Mouse (Mus musculus) midbrain, embryonic 16.5 days (tissue): ENCODE results near the gene Ttc41. TPM values are rescaled to one million over a fixed set of nuclear protein-coding genes. Genes with fewer than 3 reads are reported as not detected.

Experiments used
- ATAC-seq: fragments of 200-750 bp; cut with Nextera tagmentation; 2 replicates; pipeline ENCODE4 v1.8.0; 2017; ENCODE audit warnings: moderate TSS enrichment
- H3K27ac ChIP-seq: fragments of 300-500 bp; sonication (generic); 2 replicates; pipeline ENCODE4 v1.5.1; 2014; ENCODE audit warnings: mild to moderate bottlenecking, low read length, mixed read lengths
- H3K27me3 ChIP-seq: fragments of 300-500 bp; sonication (generic); 2 replicates; pipeline ENCODE4 v1.6.1; 2014; ENCODE audit warnings: low read depth, low read length, mixed read lengths; ENCODE audit not compliant: control insufficient read depth, insufficient read depth
- H3K36me3 ChIP-seq: fragments of 300-500 bp; sonication (generic); 2 replicates; pipeline ENCODE4 v1.6.1; 2014; ENCODE audit warnings: mild to moderate bottlenecking, low read length, moderate library complexity, mixed read lengths; ENCODE audit not compliant: control insufficient read depth, insufficient read depth
- H3K4me1 ChIP-seq: fragments of 300-500 bp; sonication (generic); 2 replicates; pipeline ENCODE4 v1.6.1; 2014; ENCODE audit warnings: mild to moderate bottlenecking, low read length, mixed read lengths; ENCODE audit not compliant: control insufficient read depth, insufficient read depth
- H3K4me2 ChIP-seq: fragments of 300-500 bp; sonication (generic); 2 replicates; pipeline ENCODE4 v1.6.1; 2014; ENCODE audit warnings: mild to moderate bottlenecking, low read length, mixed read lengths
- H3K4me3 ChIP-seq: fragments of 300-500 bp; sonication (generic); 2 replicates; pipeline ENCODE4 v1.5.1; 2014; ENCODE audit warnings: low read depth, mild to moderate bottlenecking, low read length, moderate library complexity, mixed read lengths
- H3K9ac ChIP-seq: fragments of 300-500 bp; sonication (generic); 2 replicates; pipeline ENCODE4 v1.6.1; 2014; ENCODE audit warnings: low read depth, low read length, mixed read lengths
- H3K9me3 ChIP-seq: fragments of 300-500 bp; sonication (generic); replicated peaks from 2 replicates; pipeline ENCODE4 v1.6.1; 2014; ENCODE audit warnings: mild to moderate bottlenecking, low read length, mixed read lengths; ENCODE audit not compliant: control insufficient read depth, poor library complexity, severe bottlenecking
- whole genome bisulfite sequencing: fragments of 180-500 bp; shearing (Covaris S2); extraction: QIAGEN DNeasy Blood & Tissue Kit; methylation state at CpG from one replicate; pipeline ENCODE4 v1.1.7; 2014; 5-methylcytosine and 5-hydroxymethylcytosine counted together
- polyA plus RNA-seq: library from polyadenylated mRNA; unstranded; fragments of >200 nt; fragmentation: Nextera tagmentation; extraction: Ambion mirVana; gene quantifications from 2 replicates; pipeline ENCODE4 v1.2.1, GENCODE M21; 2015

Gene Ttc41
- polyA plus RNA-seq, 1 experiment from 2014 or later, result 2.8 TPM

DNA sequence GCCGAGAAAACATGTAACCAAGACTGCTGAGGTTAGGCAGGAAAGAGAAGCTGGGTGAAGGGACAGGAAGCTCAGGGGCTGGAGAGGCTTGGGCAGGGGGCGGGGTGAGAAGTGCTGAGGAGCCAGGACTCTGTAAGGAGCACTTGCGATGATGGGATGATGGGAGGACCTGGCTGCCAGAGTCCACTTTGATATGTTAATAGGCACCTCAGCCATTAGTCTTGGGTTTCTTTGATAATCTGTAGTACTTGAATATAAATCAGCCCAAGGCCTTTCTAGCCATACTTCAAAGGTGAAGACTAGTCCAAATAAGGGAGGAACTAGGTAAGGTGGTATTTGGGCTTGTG is 56.7 kb downstream of the Ttc41 start:
- H3K9me3 ChIP-seq, result no peaks in the 10 kb centered on the region
- ATAC-seq, result 0 out of 2 replicates have a peak, but pooled peaks have one; percentile 40
- H3K4me2 ChIP-seq, result no peak overlapping the region
- 72% methylated on average over 3 of the region's 3 CpGs for WGBS
- H3K4me3 ChIP-seq, result no peak overlapping the region
- H3K36me3 ChIP-seq, result no peaks in the 10 kb centered on the region
- H3K27ac ChIP-seq, result peak overlapping the region; percentile 65
- H3K4me1 ChIP-seq, result no peaks in the 10 kb centered on the region
- no peaks in the 10 kb centered on the region for H3K27me3 ChIP-seq
- no peak overlapping the region for H3K9ac ChIP-seq

DNA sequence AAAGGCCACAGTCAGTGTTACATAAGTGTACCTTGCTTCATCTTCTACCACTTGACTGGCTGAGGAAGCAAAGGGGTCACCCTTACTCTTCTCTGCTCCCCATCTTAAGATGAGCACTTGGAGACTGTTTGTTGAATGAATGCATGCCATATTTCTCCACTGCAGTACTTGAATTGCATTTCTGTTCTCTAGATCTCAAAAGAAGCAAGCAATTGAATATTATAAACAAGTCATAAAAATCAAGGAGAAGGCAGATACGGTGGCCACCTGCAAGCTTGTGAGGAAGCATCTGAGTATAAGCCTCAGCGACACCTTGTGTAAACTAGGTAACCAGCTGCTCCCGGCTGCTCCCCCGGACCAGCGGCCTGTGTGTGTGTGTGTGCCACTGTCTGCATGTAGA is 58.1 kb downstream of the Ttc41 start, which contains the start of gene Gm49358:
Gene Gm49358 (plus strand): TSS at position 301 of the 400 bp plus-strand sequence.
- Histone ChIP-seq H3K9me3 (no peaks in the 10 kb centered on the region), H3K36me3 (no peaks in the 10 kb centered on the region), H3K9ac (no peak within 1 kb of the TSS), H3K4me2 (no peak within 1 kb of the TSS), H3K4me3 (no peak within 1 kb of the TSS), H3K27me3 (no peaks in the 10 kb centered on the region), H3K27ac (no peak within 1 kb of the TSS; the same call in 1 of the 2 replicates), H3K4me1 (no peaks in the 10 kb centered on the region)
- no peak for ATAC-seq
- 90% methylated on average over 5 of the region's 5 CpGs for WGBS

DNA sequence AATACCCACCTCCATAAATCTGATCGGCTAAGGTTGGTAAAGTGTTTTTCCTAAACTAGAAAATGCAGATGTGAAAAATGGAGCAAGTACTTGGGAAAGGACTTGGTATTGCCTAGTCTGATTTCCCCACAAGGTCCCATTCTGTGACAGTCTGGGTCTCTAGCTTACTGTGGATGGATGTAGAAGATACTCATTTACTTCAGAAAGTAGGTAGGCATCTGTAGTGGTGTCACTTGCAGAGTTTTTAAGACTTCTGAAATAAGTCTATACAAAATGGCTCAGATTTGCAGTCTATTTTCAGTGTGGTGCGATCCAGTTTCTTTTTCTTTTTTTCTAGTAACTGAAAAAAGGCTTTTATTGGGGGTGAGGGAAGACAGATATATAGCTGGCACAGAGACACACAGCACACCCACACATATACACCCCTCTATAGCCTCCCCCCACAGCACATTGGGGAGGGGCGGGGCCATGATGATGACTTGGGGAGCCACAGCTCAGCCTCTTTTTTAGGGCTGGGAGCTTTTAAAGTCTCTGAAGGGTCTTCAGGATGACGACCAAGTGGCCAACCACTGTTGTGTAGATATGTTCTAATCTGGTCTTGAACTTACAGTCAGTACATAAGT is 59.8 kb downstream of the Ttc41 start:
- Histone ChIP-seq H3K4me2 (no peak overlapping the region), H3K9me3 (no peaks in the 10 kb centered on the region), H3K4me1 (peaks cover 6% of the 10 kb centered on the region), H3K27ac (no peak overlapping the region), H3K4me3 (no peak overlapping the region), H3K9ac (no peak overlapping the region), H3K27me3 (no peaks in the 10 kb centered on the region), H3K36me3 (no peaks in the 10 kb centered on the region)
- WGBS, result 86% methylated on average over 4 of the region's 4 CpGs
- ATAC-seq, result no peak

DNA sequence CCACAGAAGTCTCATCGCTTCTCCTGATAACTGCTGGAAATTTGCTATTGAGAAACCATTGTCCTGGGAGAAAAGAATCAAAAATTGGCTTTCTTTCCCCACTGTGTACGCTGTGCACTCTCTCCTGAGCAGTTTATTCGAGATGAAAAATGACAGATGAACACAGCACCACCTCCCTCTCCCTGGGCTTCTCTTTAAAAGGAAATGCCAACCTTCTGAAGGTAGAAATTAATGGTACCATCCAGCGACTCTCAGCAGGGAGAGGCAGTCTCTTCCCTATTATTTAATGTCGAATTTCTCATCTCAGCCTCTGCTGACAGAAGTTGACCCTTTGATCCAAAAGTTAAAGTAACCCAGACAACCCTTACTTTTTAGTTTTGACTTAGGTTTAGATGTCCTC is 63.6 kb downstream of the Ttc41 start:
- no peak; the same call in 1 of the 2 replicates for ATAC-seq
- Histone ChIP-seq H3K9me3 (no peaks in the 10 kb centered on the region), H3K27me3 (no peaks in the 10 kb centered on the region), H3K4me2 (no peak overlapping the region), H3K36me3 (no peaks in the 10 kb centered on the region), H3K9ac (no peak overlapping the region), H3K4me3 (no peak overlapping the region), H3K4me1 (peaks cover 6% of the 10 kb centered on the region), H3K27ac (peak overlapping the region; percentile 71)
- 54% methylated on average over 5 of the region's 5 CpGs for WGBS

DNA sequence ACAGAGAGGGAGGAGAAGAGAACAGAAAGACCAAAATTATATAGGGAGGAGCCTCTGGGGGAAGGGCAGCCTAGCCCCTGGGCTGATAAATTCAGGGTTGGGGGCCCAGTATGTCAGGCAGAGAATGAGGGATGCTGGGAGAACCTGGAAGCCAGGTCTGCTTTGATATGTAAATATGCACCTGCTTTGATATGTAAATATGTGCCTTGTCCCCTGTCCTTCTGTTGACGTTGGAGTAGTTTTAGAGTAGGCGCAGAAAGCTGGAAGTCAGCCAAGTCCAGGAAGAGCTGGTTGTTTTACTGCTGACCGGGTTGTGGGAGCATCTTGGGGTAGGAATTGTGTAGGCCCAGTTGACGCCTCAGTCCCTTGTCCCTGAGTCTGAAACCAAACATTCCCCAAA is 64.2 kb downstream of the Ttc41 start:
- H3K4me2 ChIP-seq, result no peak overlapping the region
- H3K27ac ChIP-seq, result peak overlapping the region; percentile 53; the same call in 1 of the 2 replicates
- H3K4me1 ChIP-seq, result peaks cover 6% of the 10 kb centered on the region
- no peaks in the 10 kb centered on the region for H3K9me3 ChIP-seq
- no peak overlapping the region for H3K4me3 ChIP-seq
- no peaks in the 10 kb centered on the region for H3K27me3 ChIP-seq
- no peaks in the 10 kb centered on the region for H3K36me3 ChIP-seq
- no peak overlapping the region for H3K9ac ChIP-seq
- peak; percentile 52 for ATAC-seq
- WGBS, result 13% methylated on average over 4 of the region's 4 CpGs

DNA sequence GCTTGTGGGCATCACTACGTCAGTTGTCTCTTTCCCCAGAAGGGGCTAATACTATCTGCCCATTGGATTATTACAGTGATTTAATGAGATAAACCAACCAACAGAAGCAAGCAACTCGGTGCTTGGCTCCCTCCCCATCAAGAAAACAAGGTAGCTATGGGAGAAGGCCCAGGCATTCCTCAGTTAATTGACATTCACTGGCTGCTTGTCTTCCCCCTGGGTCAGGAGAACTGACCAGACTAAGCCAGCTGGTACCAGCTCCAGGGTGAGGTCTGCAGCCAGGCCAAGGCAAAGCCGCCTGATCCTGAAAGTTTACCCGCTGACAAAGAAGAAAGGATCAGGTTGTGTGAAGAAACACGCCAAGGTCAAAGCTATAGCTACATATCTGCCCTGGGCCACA is 66.1 kb downstream of the Ttc41 start:
- ATAC-seq, result no peak
- no peaks in the 10 kb centered on the region for H3K9me3 ChIP-seq
- H3K9ac ChIP-seq, result no peak overlapping the region
- no peaks in the 10 kb centered on the region for H3K36me3 ChIP-seq
- H3K4me3 ChIP-seq, result no peak overlapping the region
- no peaks in the 10 kb centered on the region for H3K27me3 ChIP-seq
- WGBS, result 84% methylated on average over 5 of the region's 5 CpGs
- H3K4me2 ChIP-seq, result no peak overlapping the region
- no peak overlapping the region for H3K27ac ChIP-seq
- peaks cover 6% of the 10 kb centered on the region for H3K4me1 ChIP-seq

DNA sequence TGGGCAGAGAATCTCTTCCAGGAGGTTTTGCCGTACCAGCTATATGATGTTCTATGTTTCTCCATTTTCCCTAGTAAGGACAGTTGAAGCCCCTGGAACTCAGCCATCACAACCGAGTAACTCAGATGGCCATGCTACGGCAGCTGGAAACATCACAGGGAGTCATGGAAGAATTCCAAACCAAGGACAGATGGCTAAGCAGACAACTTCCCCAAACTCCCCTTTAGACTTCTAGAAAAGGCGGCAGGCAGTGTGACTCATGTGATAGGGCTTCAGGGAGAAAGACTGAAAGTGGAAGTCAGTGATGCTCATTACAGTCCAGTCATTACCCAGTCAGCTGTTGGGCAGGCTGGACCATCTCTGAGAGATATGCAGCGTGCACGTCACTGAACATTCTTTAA is 66.6 kb downstream of the Ttc41 start:
- peaks cover 6% of the 10 kb centered on the region for H3K4me1 ChIP-seq
- H3K4me2 ChIP-seq, result no peak overlapping the region
- H3K27me3 ChIP-seq, result no peaks in the 10 kb centered on the region
- H3K9me3 ChIP-seq, result no peaks in the 10 kb centered on the region
- no peak overlapping the region for H3K4me3 ChIP-seq
- no peaks in the 10 kb centered on the region for H3K36me3 ChIP-seq
- WGBS, result 77% methylated on average over 6 of the region's 6 CpGs
- no peak for ATAC-seq
- no peak overlapping the region for H3K27ac ChIP-seq
- no peak overlapping the region for H3K9ac ChIP-seq

DNA sequence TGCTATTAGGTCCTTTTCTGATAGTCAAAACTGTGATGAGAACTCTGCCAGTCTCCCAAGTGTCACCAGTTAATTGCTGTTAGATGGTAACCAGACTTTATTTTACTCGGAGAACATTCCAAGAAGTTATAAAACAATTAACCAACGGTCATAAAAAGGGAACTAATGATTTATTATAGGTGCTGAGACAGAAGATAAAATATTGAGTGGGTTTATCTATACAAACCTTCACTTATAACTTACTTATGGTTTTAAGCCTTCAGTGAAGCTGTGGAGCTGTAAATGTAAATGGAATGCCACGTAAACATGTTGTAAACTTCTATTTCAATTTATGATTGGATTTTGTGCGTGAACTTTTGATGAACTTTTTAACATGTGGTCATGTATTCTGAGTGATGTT is 67.7 kb downstream of the Ttc41 start:
- ATAC-seq, result no peak
- Histone ChIP-seq H3K36me3 (no peaks in the 10 kb centered on the region), H3K4me3 (no peak overlapping the region), H3K4me2 (no peak overlapping the region), H3K9ac (no peak overlapping the region), H3K9me3 (no peaks in the 10 kb centered on the region), H3K27me3 (no peaks in the 10 kb centered on the region), H3K27ac (no peak overlapping the region), H3K4me1 (peaks cover 13% of the 10 kb centered on the region)
- WGBS, result 81% methylated on average over 4 of the region's 4 CpGs

DNA sequence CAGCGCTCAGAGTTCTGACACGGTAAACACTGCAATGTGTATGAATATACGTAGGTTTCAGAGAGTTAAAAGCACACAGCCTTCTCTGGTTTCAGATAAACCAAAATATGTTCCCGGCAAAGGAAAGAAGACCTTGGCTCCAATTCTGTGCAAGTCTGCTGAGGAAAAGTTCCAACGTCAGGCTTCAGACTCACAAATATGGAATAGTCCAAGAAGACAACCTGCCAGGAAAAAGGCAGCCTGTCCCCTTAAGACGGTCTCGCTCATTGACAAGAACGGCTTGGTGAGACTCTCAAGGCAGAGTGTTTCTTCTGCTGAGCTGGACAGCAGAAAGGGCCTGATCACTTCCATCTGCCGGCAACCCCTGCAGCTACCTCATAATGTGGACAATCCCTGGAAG is 70.7 kb downstream of the Ttc41 start:
- Histone ChIP-seq H3K27ac (no peak overlapping the region), H3K9me3 (no peaks in the 10 kb centered on the region), H3K9ac (no peak overlapping the region), H3K4me3 (no peak overlapping the region), H3K27me3 (no peaks in the 10 kb centered on the region), H3K36me3 (no peaks in the 10 kb centered on the region), H3K4me1 (peaks cover 17% of the 10 kb centered on the region), H3K4me2 (no peak overlapping the region)
- WGBS, result 84% methylated on average over 9 of the region's 9 CpGs
- ATAC-seq, result no peak
